Mouse (Mus musculus) fibroblast of lung, adult 2 months (primary cell): Measurements from ENCODE around the gene Gm5538.
A peak's percentile ranks its signal among the peaks of the same experiment; 100 is the strongest.

Experiments
- DNase-seq: peaks from one replicate; pipeline ENCODE4 v3.0.0-alpha.2; 2011; ENCODE audit warnings: low read depth

Gene Gm5538

GRCm38 (mm10) chr3:59729490-59729889 is at the start of gene Gm5538:
TSS of gene Gm5538 (plus strand) at chr3:59729790.
- no peak for DNase-seq

GRCm38 (mm10) chr3:59697391-59697790 is 32.2 kb upstream of the Gm5538 start:
- no peak for DNase-seq

GRCm38 (mm10) chr3:59702614-59703110 is 26.9 kb upstream of the Gm5538 start:
- no peak for DNase-seq

- DNase-seq: no peak
Measured at GRCm38 (mm10) chr3:59739866-59740265, 10.3 kb downstream of the Gm5538 start.

- peak; percentile 21 for DNase-seq
Measured at GRCm38 (mm10) chr3:59744181-59744580, 14.6 kb downstream of the Gm5538 start.
